Mouse (Mus musculus): ENCODE data around the gene Esyt2.
"Not testable (repeated sequence)": the region's sequence is repeated elsewhere in the genome, so short reads cannot be mapped to it uniquely, and the experiment has no call there.

Esyt2 gene

GRCm38 (mm10) chr12:116280653-116281364 lies at the start of gene Esyt2:
Gene Esyt2 (plus strand): TSS chr12:116281196.
- DNase-seq (ENCODE audit: low spot score): peak; percentile 100

DNA sequence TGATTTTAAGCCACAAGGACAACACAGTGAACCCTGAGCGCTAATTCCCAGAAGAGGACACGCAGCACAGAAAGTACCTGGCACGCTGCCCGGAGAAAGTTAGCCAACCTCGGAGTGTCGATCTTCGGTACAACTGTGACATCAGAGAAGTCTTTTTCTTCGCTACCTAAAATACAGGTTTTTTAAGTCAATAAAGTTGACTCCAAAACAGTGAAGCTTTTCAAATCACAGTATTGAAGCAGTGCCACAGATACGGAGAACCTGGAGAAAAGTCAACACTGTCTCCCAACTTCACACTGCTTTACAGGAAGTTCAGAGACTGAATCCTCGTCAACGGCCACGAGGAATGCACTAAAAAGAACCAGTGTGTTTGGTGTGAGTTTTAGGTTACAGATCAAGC lies 49.4 kb upstream of the Esyt2 start:
- DNase-seq (ENCODE audit: low spot score): peak; percentile 79

- no peak for DNase-seq (ENCODE audit: low spot score)
Measured at GRCm38 (mm10) chr12:116232061-116232460, 48.9 kb upstream of the Esyt2 start.

DNA sequence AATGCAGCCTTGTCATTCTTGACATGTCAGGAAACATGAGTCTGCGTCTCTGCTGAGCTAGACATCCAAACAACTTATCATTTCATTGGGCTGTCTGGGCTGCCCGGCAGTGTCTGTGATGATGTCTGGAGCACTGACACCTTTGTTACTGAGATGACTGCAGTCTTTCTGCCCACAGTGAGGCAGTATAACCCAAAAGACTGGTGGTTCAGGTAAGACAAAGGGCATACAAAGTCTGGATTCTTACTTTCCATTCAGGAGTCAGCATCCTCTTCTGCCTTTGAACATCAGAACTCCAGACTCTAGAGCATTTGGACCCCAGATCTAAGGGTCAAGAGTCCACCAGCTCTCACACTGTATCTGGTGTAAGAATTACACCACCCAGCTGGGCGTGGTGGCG lies 45.6 kb upstream of the Esyt2 start:
- DNase-seq (ENCODE audit: low spot score): no peak

- no peak for DNase-seq (ENCODE audit: low spot score)
Measured at GRCm38 (mm10) chr12:116236658-116237057, 44.3 kb upstream of the Esyt2 start.

- no peak for DNase-seq (ENCODE audit: low spot score)
Measured at GRCm38 (mm10) chr12:116238370-116238769, 42.6 kb upstream of the Esyt2 start.

GRCm38 (mm10) chr12:116238803-116239202 lies 42.2 kb upstream of the Esyt2 start:
- DNase-seq (ENCODE audit: low spot score): no peak

DNA sequence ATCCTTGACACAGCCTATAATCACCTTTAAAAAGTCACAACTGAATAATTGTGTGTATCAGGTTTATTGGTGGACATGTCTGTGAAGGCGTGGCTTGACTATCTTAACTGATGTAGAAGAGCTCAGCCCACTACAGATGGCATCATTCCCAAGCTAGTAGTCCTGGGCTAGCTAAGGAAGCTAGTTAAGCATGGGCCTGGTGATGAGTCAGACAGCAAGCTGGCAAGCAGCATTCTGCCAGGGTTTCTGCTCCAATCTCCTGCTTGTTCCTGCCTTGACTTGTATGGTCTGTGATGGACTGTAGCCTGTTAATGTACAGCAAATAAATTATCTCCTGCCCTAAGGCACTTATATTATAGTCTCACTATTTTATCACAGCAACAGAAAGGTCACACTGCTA lies 36.4 kb upstream of the Esyt2 start:
- DNase-seq (ENCODE audit: low spot score): no peak

GRCm38 (mm10) chr12:116254652-116255051 lies 26.3 kb upstream of the Esyt2 start:
- no peak for DNase-seq (ENCODE audit: low spot score)

DNA sequence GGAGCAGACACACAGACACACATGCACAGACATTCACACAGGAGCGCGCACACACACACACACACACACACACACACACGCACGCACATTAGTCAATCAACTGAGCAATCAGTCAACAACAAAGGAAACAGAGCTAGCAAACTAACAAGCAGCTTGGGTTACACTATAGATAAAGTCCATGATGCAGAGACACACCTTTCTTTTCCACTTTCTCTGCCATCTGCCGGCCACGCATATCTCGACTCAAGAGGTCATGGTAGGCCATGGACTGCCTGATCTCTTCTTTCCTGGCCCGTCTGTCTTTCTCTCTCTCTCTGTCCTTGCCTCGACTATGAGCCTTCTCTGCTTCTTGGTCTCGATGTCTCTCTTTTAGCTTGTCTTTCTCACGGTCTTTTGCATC lies 25.4 kb upstream of the Esyt2 start:
- DNase-seq (ENCODE audit: low spot score): no peak

DNA sequence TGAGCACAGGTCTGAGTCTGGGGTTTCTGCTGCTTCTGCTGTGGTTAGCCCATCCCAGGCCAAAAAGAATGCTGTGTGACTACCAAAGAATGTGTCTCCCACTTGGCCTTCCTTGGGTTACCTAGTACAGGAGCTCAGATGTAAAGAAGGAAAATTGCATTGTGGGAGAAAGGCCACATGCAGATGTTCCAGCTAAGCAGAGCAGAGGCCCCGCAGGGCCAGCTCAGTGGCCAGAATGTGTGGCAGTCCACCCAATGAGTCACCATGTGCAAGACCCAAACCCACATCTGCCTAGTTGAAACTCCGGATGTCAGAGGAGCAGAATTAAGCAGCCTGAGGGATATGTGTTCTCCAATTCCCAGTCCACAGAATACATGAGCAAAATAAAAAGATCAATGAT lies 22.7 kb upstream of the Esyt2 start:
- DNase-seq (ENCODE audit: low spot score): no peak

DNA sequence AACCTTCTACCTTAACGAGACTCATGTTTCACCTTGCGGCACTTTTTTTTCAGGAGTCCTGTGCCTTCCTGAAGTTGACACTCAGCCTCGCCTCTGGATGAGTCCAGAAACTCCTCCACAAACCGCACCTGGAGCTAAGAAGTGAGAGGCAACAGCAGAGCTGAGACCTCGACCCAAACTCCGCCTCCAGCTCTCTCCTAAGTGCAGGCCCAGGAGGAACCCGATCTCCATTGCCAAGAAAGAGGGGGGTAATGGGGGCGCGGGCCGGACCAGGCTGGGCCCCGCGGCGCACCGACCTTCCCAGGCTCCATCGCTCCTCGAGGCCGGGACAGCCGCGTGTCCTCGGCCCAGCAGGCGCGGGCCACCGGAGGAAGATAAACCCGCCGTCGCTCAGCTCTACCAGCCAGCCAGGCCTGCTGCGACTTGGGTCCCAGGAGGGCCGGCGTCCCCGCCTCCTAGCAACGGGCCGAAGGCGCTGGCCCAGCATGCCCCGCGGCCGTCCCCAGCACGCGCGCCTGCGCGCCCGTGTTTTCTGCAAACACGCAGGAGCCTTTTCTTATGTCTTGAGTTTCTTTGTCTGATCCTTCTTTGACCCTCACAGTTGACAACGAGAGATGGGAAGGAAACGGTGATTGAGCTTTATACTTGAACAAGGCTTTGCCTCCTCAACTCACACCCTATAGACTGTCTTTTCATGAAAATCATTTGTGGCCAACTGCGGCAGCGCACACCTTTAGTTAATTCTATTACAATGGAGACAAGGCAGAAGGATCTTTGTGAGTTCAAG lies 18.2 kb upstream of the Esyt2 start, which contains the start of gene Wdr60:
TSS of gene Wdr60 (minus strand) at position 468 of the 787 bp plus-strand sequence.
- peak; percentile 89 for DNase-seq (ENCODE audit: low spot score)

DNA sequence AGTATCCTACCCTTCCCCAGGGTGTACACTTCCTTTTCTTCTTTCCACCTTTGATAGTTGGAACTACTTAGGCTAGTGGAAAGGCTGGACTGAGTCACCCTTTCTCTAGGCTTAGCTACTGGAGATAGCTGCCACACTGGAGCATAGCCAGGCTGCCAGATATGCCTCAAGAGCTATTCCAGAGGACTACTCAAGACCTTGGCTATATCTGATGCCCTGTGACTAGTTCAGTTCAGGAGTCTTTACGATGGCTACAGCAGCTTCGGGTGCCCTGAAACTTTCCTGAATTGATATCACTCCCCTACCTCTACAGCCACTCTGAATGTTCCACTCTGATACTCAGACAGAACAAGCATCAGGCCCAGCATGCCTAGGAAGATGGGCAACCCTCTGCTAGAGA lies 16.2 kb upstream of the Esyt2 start:
- no peak for DNase-seq (ENCODE audit: low spot score)

GRCm38 (mm10) chr12:116265275-116265674 lies 15.7 kb upstream of the Esyt2 start:
- DNase-seq (ENCODE audit: low spot score): no peak

- DNase-seq (ENCODE audit: low spot score): no peak
Measured at GRCm38 (mm10) chr12:116269450-116269849, 11.5 kb upstream of the Esyt2 start.

GRCm38 (mm10) chr12:116270538-116270937 lies 10.5 kb upstream of the Esyt2 start:
- no peak for DNase-seq (ENCODE audit: low spot score)

GRCm38 (mm10) chr12:116271071-116271470 lies 9.9 kb upstream of the Esyt2 start:
- no peak for DNase-seq (ENCODE audit: low spot score)

- no peak for DNase-seq (ENCODE audit: low spot score)
Measured at GRCm38 (mm10) chr12:116273733-116274132, 7.3 kb upstream of the Esyt2 start.

- not testable (repeated sequence) for DNase-seq (ENCODE audit: low spot score)
Measured at GRCm38 (mm10) chr12:116275086-116275485, 5.9 kb upstream of the Esyt2 start, which contains the start of gene Gm11027. Gene Gm11027 (plus strand): TSS chr12:116275386.

GRCm38 (mm10) chr12:116275631-116276030 lies 5.4 kb upstream of the Esyt2 start:
- no peak for DNase-seq (ENCODE audit: low spot score)

DNA sequence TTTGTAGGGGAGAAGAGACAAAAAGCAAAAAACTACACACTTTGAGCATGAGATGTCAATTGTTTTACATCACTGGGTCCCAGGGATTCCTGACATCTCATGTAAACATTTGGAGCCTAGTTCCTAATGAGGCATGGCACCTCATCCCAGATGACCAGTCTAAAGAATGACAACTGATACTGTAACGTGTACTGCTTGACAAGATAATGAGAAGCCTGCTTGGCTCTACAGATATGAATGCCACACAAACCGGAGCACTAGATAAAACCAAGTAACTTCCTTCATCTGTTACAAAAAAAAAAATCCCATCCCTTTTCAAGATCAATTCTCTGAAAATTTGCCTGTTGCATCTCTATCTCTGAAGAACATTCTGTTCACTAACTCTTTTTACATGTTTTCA lies 4.0 kb upstream of the Esyt2 start:
- no peak for DNase-seq (ENCODE audit: low spot score)

DNA sequence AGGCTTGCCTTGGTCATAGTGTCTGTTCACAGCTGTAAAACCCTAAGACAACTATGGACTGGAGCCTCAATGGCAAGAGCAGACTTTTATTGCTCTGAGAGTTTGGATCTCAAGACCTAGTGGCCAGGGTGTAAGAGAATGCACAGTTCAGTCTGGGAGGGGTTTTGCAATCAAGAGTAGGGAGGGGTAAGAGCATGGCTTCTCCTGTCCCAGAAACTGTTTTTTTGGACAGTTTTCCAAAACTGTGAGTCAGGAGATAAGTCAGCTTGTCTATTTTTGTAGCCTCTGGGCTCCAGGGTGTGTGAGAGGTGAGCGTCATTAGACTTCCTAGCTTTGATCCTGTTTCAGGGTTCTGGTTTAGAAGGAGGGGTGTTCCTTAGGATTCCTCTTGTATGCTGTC lies 2.5 kb upstream of the Esyt2 start:
- no peak for DNase-seq (ENCODE audit: low spot score)

DNA sequence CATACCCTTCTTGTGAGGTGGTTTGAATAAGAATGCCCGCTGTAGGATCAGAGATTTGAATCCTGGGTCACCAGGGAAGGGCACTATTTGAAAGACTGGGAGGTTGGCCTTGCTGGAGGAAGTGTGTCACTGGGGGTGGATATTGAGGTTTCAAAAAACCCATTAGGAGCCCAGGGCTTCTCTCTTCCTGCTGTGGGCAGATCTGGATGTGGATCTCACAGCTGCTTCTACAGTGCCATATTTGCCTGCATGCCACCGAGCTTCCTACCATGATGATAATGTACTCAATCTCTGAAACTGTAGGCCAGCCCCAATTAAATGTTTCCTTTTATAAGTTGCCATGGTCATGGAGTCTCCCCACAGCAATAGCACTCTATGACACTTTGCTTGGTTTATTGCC lies 1.8 kb upstream of the Esyt2 start:
- DNase-seq (ENCODE audit: low spot score): no peak
